Mouse (Mus musculus) left cerebral cortex, postnatal 4 days (tissue): ENCODE measurements at regions not wholly inside any gene's neighbourhood (a gene's known extent, or its start where the extent isn't known, plus 50 kb on each side); places are given as distances from the start of the nearest gene placed in this dataset.

ENCODE experiments used
- DNase-seq: peaks from one replicate; pipeline ENCODE4 v3.0.0-alpha.2; 2022
- intact Hi-C: fragments of 180-260 bp; cut with DNase I; formaldehyde crosslinking; loops from one replicate; pipeline ENCODE4 v1.15.1; 2025

DNA sequence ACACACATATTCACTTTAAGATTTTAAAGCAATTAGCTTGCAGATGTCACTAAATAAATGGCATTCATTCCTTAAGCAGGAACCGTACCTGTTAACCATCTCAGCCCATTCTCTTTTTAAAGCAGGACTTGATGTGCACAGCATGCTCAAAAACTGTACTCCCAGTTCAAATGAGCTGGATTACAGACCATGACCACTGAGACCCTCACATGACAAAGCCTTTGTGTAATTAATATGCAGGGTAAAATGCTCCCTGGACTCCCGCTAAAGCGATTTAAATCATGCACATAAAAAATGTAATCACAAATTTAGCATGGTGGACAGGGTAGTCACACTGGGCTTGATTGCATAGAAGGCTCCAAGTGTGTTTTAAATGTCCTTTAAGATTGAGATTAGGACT is 547.2 kb downstream of the Nr4a2 start:
- DNase-seq = no peak
- intact Hi-C loops = no loop called here

DNA sequence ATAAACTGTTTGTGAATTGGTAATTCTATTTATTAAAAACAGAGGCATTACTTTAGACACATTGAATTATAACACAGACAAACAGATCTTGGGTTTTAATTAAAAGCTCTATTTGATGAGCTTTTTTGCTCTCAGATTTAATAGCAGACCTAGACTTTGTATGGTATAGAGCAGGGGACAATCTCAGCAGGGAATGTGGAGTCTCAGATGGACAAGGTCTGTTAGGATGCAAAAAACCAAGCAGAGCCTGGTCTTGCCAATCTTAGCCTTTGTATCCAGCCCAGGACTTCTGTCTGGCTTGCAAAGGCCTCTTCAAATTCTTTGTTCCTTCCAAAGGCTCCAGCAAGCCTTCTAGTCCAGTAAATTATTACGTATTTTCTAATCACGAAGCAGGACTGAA is 551.0 kb downstream of the Nr4a2 start:
- intact Hi-C loops = loop anchor here (5.0 kb wide), 1 partner anchor 790 kb away; no protein-coding TSS in a partner anchor
- no peak for DNase-seq

DNA sequence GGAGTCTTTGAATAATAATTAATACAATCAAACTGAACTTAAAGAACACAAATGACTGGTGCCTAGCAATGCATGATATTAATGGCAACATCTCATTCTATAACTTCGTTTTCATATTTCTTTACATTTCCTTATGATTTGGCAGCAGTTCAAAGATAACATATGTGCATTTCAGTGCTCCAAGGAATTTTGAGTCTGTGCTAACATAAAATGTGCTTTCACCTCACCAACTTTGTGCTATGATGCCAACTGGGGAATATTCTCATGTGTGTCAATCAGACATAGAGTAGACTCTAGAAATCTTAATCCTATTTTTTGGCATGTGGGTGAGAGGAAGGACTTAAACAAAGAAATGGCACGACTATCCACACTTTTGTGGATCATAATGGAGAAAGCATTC is 562.5 kb downstream of the Nr4a2 start:
- no peak for DNase-seq
- intact Hi-C loops = no loop called here

DNA sequence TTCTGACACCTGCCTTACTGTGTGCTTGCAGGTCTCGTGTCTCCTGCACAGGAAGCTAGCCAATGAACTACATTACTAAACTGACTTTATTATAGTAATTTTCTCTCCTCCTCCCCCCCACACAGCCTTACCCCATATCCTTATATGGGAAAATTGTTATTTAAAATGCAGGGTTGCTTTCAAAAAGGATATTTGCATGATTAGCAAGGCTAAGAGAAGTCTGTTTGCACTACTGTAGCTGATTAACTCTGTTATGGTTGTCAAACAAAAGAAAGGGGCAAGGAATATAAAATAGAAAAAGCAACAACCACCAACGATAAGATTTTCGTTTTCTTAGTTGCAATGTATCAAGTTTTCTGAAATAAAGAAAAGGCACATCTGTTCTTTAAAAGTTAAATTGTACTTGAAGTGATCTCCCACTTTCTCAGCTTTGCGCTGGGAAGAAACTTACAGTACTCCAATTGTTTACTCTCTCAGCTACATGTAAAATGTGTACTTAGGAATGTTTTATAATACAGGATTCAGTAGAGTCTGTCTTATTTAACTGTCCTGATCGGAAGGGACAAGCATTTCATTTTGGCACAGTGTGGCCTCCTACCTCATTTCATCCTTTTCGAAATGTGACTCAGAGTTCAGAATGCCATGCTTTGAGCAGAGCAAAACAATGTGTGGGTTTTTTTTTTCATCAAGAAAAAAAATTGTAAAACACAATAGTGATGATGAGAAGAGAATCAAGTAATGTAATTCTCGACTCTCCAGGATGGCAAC is 571.4 kb downstream of the Nr4a2 start:
- DNase-seq = no peak
- intact Hi-C loops = no loop called here

DNA sequence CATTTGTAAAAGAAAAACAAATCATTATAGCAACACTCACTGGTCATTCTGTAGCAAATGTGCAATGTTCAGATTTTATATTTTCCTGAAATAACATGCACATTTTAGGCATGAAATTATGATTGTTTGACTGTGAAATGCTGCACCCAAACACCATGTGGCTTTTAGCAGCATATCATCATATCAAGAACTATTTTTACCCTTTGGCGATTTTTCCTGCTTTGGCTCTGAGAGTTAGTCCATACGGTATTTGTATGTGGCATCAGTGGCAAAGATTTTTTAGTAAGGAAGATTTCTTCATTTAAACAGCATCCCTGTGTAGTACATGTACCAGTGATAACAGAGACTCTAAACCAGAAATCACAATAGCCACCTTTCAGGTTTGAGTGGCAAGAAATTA is 573.6 kb downstream of the Nr4a2 start:
- DNase-seq = no peak
- intact Hi-C loops = no loop called here

DNA sequence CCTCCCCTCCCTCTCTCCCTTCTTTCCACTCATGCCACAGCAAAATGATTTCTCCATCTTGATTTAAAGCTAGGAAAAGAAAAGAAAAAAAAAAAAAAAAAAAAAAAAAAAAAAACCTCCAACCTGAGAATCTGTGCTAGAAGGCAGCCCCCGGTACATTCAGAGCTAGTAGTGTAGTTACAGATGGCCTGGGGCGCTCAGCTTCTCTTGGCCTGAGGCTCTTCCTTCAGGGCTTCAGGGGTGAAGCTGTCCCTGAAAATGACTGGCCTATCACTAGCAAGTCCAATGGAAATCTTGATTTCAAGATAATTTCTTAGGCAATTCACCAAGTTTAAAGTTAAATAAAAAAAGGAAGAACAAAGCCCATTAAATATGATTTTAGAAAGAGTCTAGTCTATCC is 583.1 kb downstream of the Nr4a2 start:
- intact Hi-C loops = no loop called here
- DNase-seq = no peak

DNA sequence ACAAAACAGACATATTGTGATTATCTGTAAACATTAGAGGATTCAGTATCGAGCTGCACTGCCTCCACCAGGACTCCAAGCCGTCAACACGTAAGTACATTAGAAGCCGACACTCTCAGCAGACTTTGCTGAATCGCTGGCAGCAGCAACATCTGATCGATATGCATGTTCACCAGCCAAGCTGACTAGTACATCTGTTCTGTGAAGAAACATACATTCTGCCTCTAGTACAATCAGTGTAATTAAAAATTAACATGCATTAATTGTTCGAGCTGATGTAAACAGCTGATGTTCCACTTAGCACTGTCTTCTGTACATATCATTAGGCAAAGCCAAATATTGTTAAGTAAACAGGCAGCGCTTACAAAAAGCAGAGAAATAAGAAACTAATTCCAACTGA is 584.0 kb downstream of the Nr4a2 start:
- no peak for DNase-seq
- intact Hi-C loops = no loop called here

DNA sequence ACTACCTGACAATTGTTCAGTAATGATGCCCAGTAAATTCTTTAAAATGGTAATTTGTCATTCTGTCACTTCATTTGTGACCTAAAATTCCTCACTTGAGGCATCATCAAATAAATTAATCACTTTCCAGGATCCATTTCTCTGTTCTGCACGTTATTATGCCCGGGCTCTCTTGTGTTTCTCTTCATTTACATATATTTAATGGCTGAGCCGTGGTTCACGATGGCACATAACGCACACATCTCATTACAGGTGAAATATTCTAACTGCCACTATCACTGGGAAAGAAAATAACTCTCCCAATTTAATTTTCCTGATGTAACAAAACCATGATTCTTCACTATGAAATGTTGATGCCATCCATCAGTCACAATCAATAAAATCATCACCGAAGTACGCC is 604.4 kb downstream of the Nr4a2 start:
- DNase-seq = no peak
- intact Hi-C loops = no loop called here
